Mouse (Mus musculus) hindbrain, embryonic 12.5 days (tissue): ENCODE measurements around the gene Nudt6. TPM values are rescaled to one million over a fixed set of nuclear protein-coding genes. Genes with fewer than 3 reads are reported as not detected.

ENCODE experiments used
- ATAC-seq: fragments of 200-750 bp; cut with Nextera tagmentation; 2 replicates; pipeline ENCODE4 v1.8.0; 2017; ENCODE audit warnings: moderate TSS enrichment; ENCODE audit not compliant: low FRiP score
- H3K27ac ChIP-seq: fragments of 300-500 bp; sonication (generic); 2 replicates; pipeline ENCODE4 v1.5.1; 2016; ENCODE audit warnings: mild to moderate bottlenecking
- H3K27me3 ChIP-seq: fragments of 300-500 bp; sonication (generic); 2 replicates; pipeline ENCODE4 v1.6.1; 2016; ENCODE audit warnings: mild to moderate bottlenecking
- H3K36me3 ChIP-seq: fragments of 300-500 bp; sonication (generic); 2 replicates; pipeline ENCODE4 v1.6.1; 2016; ENCODE audit warnings: mild to moderate bottlenecking
- H3K4me1 ChIP-seq: fragments of 300-500 bp; sonication (generic); 2 replicates; pipeline ENCODE4 v1.6.1; 2016
- H3K4me2 ChIP-seq: fragments of 300-500 bp; sonication (generic); replicated peaks from 2 replicates; pipeline ENCODE4 v1.6.1; 2016; ENCODE audit warnings: mild to moderate bottlenecking
- H3K4me3 ChIP-seq: fragments of 300-500 bp; sonication (generic); 2 replicates; pipeline ENCODE4 v1.5.1; 2016; ENCODE audit warnings: mild to moderate bottlenecking
- H3K9ac ChIP-seq: fragments of 300-500 bp; sonication (generic); 2 replicates; pipeline ENCODE4 v1.6.1; 2016; ENCODE audit warnings: mild to moderate bottlenecking, moderate library complexity
- H3K9me3 ChIP-seq: fragments of 300-500 bp; sonication (generic); replicated peaks from 2 replicates; pipeline ENCODE4 v1.6.1; 2016; ENCODE audit warnings: mild to moderate bottlenecking
- WGBS: fragments of 180-500 bp; shearing (Covaris S2); methylation state at CpG from one replicate; pipeline ENCODE4 v1.1.7; 2016; 5-methylcytosine and 5-hydroxymethylcytosine counted together
- polyA plus RNA-seq: library from polyadenylated mRNA; unstranded; fragments of >200 nt; fragmentation: Nextera tagmentation; extraction: Ambion mirVana; gene quantifications from 2 replicates; pipeline ENCODE4 v1.2.1, GENCODE M21; 2016

Gene Nudt6
- polyA plus RNA-seq, 1 experiment from 2014 or later: 5.1 TPM

- no peak overlapping the region for H3K27ac ChIP-seq
- H3K4me1 ChIP-seq: peaks cover 6% of the 10 kb centered on the region
- WGBS: 58% methylated on average over 14 of the region's 14 CpGs
- H3K9ac ChIP-seq: no peak overlapping the region
- no peaks in the 10 kb centered on the region for H3K27me3 ChIP-seq
- no peak overlapping the region for H3K4me3 ChIP-seq
- no peak overlapping the region for H3K4me2 ChIP-seq
- no peaks in the 10 kb centered on the region for H3K9me3 ChIP-seq
- H3K36me3 ChIP-seq: no peaks in the 10 kb centered on the region
- no peak for ATAC-seq
Measured at GRCm38 (mm10) chr3:37414413-37414960, 5.5 kb downstream of the Nudt6 start.

GRCm38 (mm10) chr3:37413446-37413845 lies 6.6 kb downstream of the Nudt6 start:
- Histone ChIP-seq H3K36me3 (no peaks in the 10 kb centered on the region), H3K27me3 (no peaks in the 10 kb centered on the region), H3K9me3 (no peaks in the 10 kb centered on the region), H3K4me3 (no peak overlapping the region), H3K9ac (no peak overlapping the region), H3K4me2 (no peak overlapping the region), H3K27ac (no peak overlapping the region), H3K4me1 (peaks cover 1% of the 10 kb centered on the region)
- ATAC-seq: no peak
- 93% methylated on average over 3 of the region's 3 CpGs for WGBS

GRCm38 (mm10) chr3:37407598-37407997 lies 12.4 kb downstream of the Nudt6 start:
- no peaks in the 10 kb centered on the region for H3K9me3 ChIP-seq
- no peak overlapping the region for H3K9ac ChIP-seq
- no peak overlapping the region for H3K4me2 ChIP-seq
- H3K27ac ChIP-seq: no peak overlapping the region
- no peak overlapping the region for H3K4me3 ChIP-seq
- no peaks in the 10 kb centered on the region for H3K4me1 ChIP-seq
- no peaks in the 10 kb centered on the region for H3K36me3 ChIP-seq
- ATAC-seq: no peak
- H3K27me3 ChIP-seq: no peaks in the 10 kb centered on the region

GRCm38 (mm10) chr3:37401729-37402610 lies 18.0 kb downstream of the Nudt6 start:
- H3K9ac ChIP-seq: no peak overlapping the region
- ATAC-seq: no peak
- no peaks in the 10 kb centered on the region for H3K4me1 ChIP-seq
- no peak overlapping the region for H3K27ac ChIP-seq
- H3K27me3 ChIP-seq: no peaks in the 10 kb centered on the region
- H3K4me3 ChIP-seq: no peak overlapping the region
- no peak overlapping the region for H3K4me2 ChIP-seq
- 77% methylated on average over 11 of the region's 11 CpGs for WGBS
- no peaks in the 10 kb centered on the region for H3K9me3 ChIP-seq
- H3K36me3 ChIP-seq: no peaks in the 10 kb centered on the region

GRCm38 (mm10) chr3:37398661-37399395 lies 21.2 kb downstream of the Nudt6 start:
- no peak for ATAC-seq
- H3K36me3 ChIP-seq: no peaks in the 10 kb centered on the region
- no peaks in the 10 kb centered on the region for H3K4me1 ChIP-seq
- H3K9ac ChIP-seq: no peak overlapping the region
- H3K27ac ChIP-seq: no peak overlapping the region
- H3K4me3 ChIP-seq: no peak overlapping the region
- H3K27me3 ChIP-seq: no peaks in the 10 kb centered on the region
- 83% methylated on average over 7 of the region's 7 CpGs for WGBS
- no peak overlapping the region for H3K4me2 ChIP-seq
- no peaks in the 10 kb centered on the region for H3K9me3 ChIP-seq

- no peaks in the 10 kb centered on the region for H3K4me1 ChIP-seq
- H3K9ac ChIP-seq: no peak overlapping the region
- H3K9me3 ChIP-seq: no peaks in the 10 kb centered on the region
- H3K27ac ChIP-seq: no peak overlapping the region
- 83% methylated on average over 3 of the region's 3 CpGs for WGBS
- no peak for ATAC-seq
- H3K4me3 ChIP-seq: no peak overlapping the region
- H3K27me3 ChIP-seq: no peaks in the 10 kb centered on the region
- H3K4me2 ChIP-seq: no peak overlapping the region
- no peaks in the 10 kb centered on the region for H3K36me3 ChIP-seq
Measured at GRCm38 (mm10) chr3:37397646-37398045, 22.4 kb downstream of the Nudt6 start.

- Histone ChIP-seq H3K27me3 (no peaks in the 10 kb centered on the region), H3K4me2 (no peak overlapping the region), H3K27ac (no peak overlapping the region), H3K9ac (no peak overlapping the region), H3K9me3 (no peaks in the 10 kb centered on the region), H3K4me3 (no peak overlapping the region), H3K36me3 (no peaks in the 10 kb centered on the region), H3K4me1 (no peaks in the 10 kb centered on the region)
- WGBS: 93% methylated on average over 5 of the region's 5 CpGs
- ATAC-seq: no peak
Measured at GRCm38 (mm10) chr3:37396930-37397608, 22.9 kb downstream of the Nudt6 start.

GRCm38 (mm10) chr3:37387310-37387709 lies 32.7 kb downstream of the Nudt6 start:
- H3K4me2 ChIP-seq: no peak overlapping the region
- H3K4me1 ChIP-seq: no peaks in the 10 kb centered on the region
- H3K27ac ChIP-seq: no peak overlapping the region
- no peaks in the 10 kb centered on the region for H3K36me3 ChIP-seq
- H3K9ac ChIP-seq: no peak overlapping the region
- no peaks in the 10 kb centered on the region for H3K27me3 ChIP-seq
- no peak for ATAC-seq
- peaks cover 4% of the 10 kb centered on the region; the same call in 1 of the 2 replicates for H3K9me3 ChIP-seq
- H3K4me3 ChIP-seq: no peak overlapping the region
- WGBS: 85% methylated on average over 6 of the region's 6 CpGs

- H3K4me2 ChIP-seq: no peak overlapping the region
- H3K4me3 ChIP-seq: no peak overlapping the region
- H3K27ac ChIP-seq: no peak overlapping the region
- H3K27me3 ChIP-seq: no peaks in the 10 kb centered on the region
- no peak for ATAC-seq
- H3K9ac ChIP-seq: no peak overlapping the region
- 0 out of 2 replicates have a peak, but pooled peaks cover under 1% of the 10 kb centered on the region for H3K4me1 ChIP-seq
- 78% methylated on average over 6 of the region's 6 CpGs for WGBS
- no peaks in the 10 kb centered on the region for H3K9me3 ChIP-seq
- no peaks in the 10 kb centered on the region for H3K36me3 ChIP-seq
Measured at GRCm38 (mm10) chr3:37383096-37383765, 36.8 kb downstream of the Nudt6 start.

- H3K4me2 ChIP-seq: no peak overlapping the region
- no peak overlapping the region for H3K4me3 ChIP-seq
- H3K27ac ChIP-seq: no peak overlapping the region
- no peak overlapping the region for H3K9ac ChIP-seq
- H3K27me3 ChIP-seq: no peaks in the 10 kb centered on the region
- 71% methylated on average over 6 of the region's 6 CpGs for WGBS
- no peak for ATAC-seq
- H3K36me3 ChIP-seq: no peaks in the 10 kb centered on the region
- H3K9me3 ChIP-seq: no peaks in the 10 kb centered on the region
- H3K4me1 ChIP-seq: 0 out of 2 replicates have a peak, but pooled peaks cover 5% of the 10 kb centered on the region
Measured at GRCm38 (mm10) chr3:37381457-37381856, 38.6 kb downstream of the Nudt6 start.

GRCm38 (mm10) chr3:37379930-37380881 lies 39.8 kb downstream of the Nudt6 start:
- Histone ChIP-seq H3K9ac (no peak overlapping the region), H3K4me1 (0 out of 2 replicates have a peak, but pooled peaks cover 5% of the 10 kb centered on the region), H3K9me3 (no peaks in the 10 kb centered on the region), H3K27me3 (no peaks in the 10 kb centered on the region), H3K27ac (no peak overlapping the region), H3K4me3 (no peak overlapping the region), H3K4me2 (no peak overlapping the region), H3K36me3 (no peaks in the 10 kb centered on the region)
- no peak for ATAC-seq
- WGBS: 74% methylated on average over 18 of the region's 18 CpGs
